Mouse (Mus musculus) limb, embryonic 13.5 days (tissue): ENCODE results near the gene Ormdl1. TPM values are rescaled to one million over a fixed set of nuclear protein-coding genes. Genes with fewer than 3 reads are reported as not detected.
"Not testable (repeated sequence)": the region's sequence is repeated elsewhere in the genome, so short reads cannot be mapped to it uniquely, and the experiment has no call there.

ENCODE experiments used
- ATAC-seq: fragments of 200-750 bp; cut with Nextera tagmentation; 2 replicates; pipeline ENCODE4 v1.8.0; 2017; ENCODE audit warnings: low read depth, moderate number of reproducible peaks, moderate TSS enrichment; ENCODE audit not compliant: low FRiP score
- H3K27ac ChIP-seq: fragments of 300-500 bp; sonication (generic); 2 replicates; pipeline ENCODE4 v1.5.1; 2015; ENCODE audit warnings: inconsistent platforms, mild to moderate bottlenecking, moderate library complexity
- H3K27me3 ChIP-seq: fragments of 300-500 bp; sonication (generic); 2 replicates; pipeline ENCODE4 v1.6.1; 2015; ENCODE audit warnings: mild to moderate bottlenecking, inconsistent platforms
- H3K36me3 ChIP-seq: fragments of 300-500 bp; sonication (generic); 2 replicates; pipeline ENCODE4 v1.6.1; 2015; ENCODE audit warnings: inconsistent platforms, mild to moderate bottlenecking, moderate library complexity
- H3K4me1 ChIP-seq: fragments of 300-500 bp; sonication (generic); 2 replicates; pipeline ENCODE4 v1.6.1; 2015; ENCODE audit warnings: inconsistent platforms
- H3K4me2 ChIP-seq: fragments of 300-500 bp; sonication (generic); replicated peaks from 2 replicates; pipeline ENCODE4 v1.6.1; 2015; ENCODE audit warnings: inconsistent platforms, mild to moderate bottlenecking, moderate library complexity
- H3K4me3 ChIP-seq: fragments of 300-500 bp; sonication (generic); 2 replicates; pipeline ENCODE4 v1.5.1; 2015; ENCODE audit warnings: moderate library complexity, mild to moderate bottlenecking, inconsistent platforms
- H3K9ac ChIP-seq: fragments of 300-500 bp; sonication (generic); 2 replicates; pipeline ENCODE4 v1.6.1; 2015; ENCODE audit warnings: mild to moderate bottlenecking, inconsistent platforms
- H3K9me3 ChIP-seq: fragments of 300-500 bp; sonication (generic); 2 replicates; pipeline ENCODE4 v1.6.1; 2016; ENCODE audit warnings: inconsistent platforms
- WGBS: fragments of 180-500 bp; shearing (Covaris S2); methylation state at CpG from one replicate; pipeline ENCODE4 v1.1.7; 2015; 5-methylcytosine and 5-hydroxymethylcytosine counted together
- polyA plus RNA-seq: library from polyadenylated mRNA; unstranded; fragments of >200 nt; fragmentation: Nextera tagmentation; extraction: Ambion mirVana; gene quantifications from 2 replicates; pipeline ENCODE4 v1.2.1, GENCODE M21; 2015

Gene Ormdl1
- polyA plus RNA-seq, 1 experiment from 2014 or later = 46.7 TPM

DNA sequence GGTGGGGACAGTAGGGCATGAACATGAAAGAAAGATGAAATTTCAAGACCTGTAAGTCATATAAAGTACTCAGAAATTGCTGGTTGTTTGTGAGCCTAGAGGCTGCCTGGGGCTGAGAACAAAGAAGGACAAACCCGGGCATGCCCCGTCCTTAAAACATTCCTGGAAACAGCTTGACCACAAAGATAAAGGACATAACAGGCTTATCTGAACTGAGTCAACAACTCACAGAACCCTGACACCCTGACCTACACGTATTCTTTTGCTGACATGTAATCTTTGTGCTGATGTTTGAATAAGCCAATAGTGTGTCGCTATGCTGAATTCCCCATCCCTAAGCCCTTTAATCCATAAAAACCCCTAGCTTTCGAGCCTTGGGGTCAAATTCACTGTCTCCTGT lies 36.6 kb downstream of the Ormdl1 start:
- H3K4me3 ChIP-seq, H3K4me2 ChIP-seq, H3K9ac ChIP-seq, H3K4me1 ChIP-seq, H3K27ac ChIP-seq, H3K9me3 ChIP-seq, H3K27me3 ChIP-seq, H3K36me3 ChIP-seq, ATAC-seq: not testable (repeated sequence)
- WGBS = 82% methylated on average over 5 of the region's 5 CpGs

DNA sequence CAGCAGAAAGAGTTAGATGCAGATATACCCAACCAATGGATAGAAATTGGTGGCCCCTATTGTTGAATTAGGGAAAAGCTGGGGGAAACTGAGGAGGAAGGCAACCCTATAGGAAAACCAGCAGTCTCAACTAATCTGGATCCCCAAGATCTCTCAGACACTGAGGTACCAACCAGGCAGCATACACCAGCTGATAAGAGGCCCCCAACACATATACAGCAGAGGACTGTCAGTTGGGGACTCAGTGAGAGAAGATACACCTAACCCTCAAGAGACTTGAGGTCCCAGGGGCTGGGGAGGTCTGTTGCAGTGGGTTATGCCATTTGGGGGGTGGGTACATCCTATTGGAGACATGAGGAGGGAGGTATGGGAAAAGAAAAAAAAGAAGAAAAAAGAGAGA lies 38.6 kb downstream of the Ormdl1 start:
- ATAC-seq = no peak
- Histone ChIP-seq H3K4me2 (no peak overlapping the region), H3K27me3 (no peaks in the 10 kb centered on the region), H3K4me3 (no peak overlapping the region), H3K9ac (no peak overlapping the region), H3K27ac (no peak overlapping the region), H3K36me3 (peaks cover 4% of the 10 kb centered on the region), H3K4me1 (no peaks in the 10 kb centered on the region), H3K9me3 (peaks cover 8% of the 10 kb centered on the region; the same call in 1 of the 2 replicates)

DNA sequence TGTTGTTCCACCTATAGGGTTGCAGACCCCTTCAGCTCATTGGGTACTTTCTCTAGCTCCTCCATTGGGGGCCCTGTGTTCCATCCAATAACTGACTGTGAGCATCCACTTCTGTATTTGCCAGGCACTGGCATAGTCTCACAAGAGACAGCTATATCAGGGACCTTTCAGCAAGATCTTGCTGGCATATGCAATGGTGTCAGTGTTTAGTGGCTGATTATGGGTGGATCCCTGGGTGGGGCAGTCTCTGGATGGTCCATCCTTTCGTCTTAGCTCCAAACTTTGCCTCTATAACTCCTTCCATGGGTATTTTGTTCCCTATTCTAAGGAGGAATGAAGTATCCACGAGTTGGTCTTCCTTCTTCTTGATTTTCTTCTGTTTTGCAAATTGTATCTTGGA lies 40.5 kb downstream of the Ormdl1 start:
- not testable (repeated sequence) for H3K27ac ChIP-seq, H3K9ac ChIP-seq, H3K4me1 ChIP-seq, H3K27me3 ChIP-seq, ATAC-seq, H3K4me2 ChIP-seq, H3K4me3 ChIP-seq
- peaks cover 22% of the 10 kb centered on the region for H3K36me3 ChIP-seq
- peaks cover 26% of the 10 kb centered on the region for H3K9me3 ChIP-seq
- WGBS = 68% methylated on average over 2 of the region's 2 CpGs

DNA sequence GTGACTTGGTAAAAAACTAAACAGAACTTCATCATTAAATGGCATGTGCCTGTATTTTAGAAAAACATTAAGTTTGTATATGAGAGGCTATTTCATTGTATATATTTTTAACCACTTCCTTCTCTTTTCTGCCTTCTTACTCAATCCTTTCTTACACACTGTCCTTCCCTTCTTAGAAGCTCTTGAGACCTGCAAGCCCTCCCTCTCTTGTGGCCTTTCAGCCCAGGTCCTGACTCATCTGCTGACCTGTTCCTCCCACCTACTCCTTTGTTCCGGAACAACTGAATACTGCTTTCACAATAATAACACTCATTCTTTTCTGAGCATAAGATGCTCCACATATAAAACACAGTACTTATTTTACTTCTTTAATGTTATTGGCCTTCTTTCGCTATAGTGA lies 44.2 kb downstream of the Ormdl1 start:
- Histone ChIP-seq H3K4me1 (no peaks in the 10 kb centered on the region), H3K9ac (no peak overlapping the region), H3K36me3 (peaks cover 50% of the 10 kb centered on the region), H3K4me2 (no peak overlapping the region), H3K9me3 (peaks cover 28% of the 10 kb centered on the region), H3K27ac (no peak overlapping the region), H3K4me3 (no peak overlapping the region), H3K27me3 (no peaks in the 10 kb centered on the region)
- ATAC-seq = no peak
- over 99% methylated on average over 2 of the region's 2 CpGs for WGBS

DNA sequence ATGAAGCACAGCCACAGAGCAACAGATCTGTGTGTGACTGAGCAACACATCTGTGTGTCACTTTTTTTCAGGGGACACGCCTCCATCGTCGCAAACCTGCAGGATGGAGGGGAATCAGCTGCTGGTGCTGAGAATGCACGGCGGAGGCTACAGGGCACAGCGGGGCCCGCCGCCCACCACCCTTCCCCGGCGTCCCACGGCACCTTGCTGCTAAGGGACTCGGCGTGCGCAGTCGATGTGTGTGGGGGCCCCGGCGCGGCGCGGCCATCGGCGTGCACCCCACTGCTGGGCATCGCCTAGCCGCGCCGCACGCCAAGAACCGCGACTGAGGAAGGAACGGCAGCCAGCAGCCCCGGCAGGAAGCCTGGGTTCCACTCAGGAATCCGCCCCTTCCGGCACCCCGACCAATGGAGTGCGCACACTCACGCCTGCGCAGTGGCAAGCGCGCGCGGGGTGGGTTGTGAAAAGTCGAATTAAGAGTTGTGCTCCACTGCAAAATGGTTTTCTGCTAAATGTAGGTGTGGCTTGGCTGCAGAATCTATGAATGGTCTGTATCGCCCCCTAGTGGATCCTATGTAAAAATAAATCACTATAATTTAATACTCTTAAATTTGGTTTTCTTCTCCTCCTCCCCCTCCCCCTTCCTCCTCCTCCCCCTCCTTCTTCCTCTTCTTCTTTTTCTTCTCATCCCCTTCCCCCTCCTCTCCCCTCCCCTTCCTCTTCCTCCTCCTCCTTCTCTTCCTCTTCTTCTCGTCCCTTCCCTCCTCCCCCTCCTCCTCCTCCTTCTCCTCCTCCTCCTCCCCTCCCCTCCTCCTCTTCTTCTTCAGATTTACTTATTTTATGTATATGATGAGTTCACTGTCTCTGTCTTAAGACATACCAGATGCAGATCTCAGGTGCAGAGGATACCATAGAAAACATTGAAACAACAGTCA lies 55.7 kb downstream of the Ormdl1 start, which contains the start of the genes Asdurf, Gm28551 and Asnsd1:
Gene Asdurf (minus strand): TSS at position 293 of the 935 bp plus-strand sequence.
Gene Gm28551 (minus strand): TSS at position 341 of the 935 bp plus-strand sequence.
Gene Asnsd1 (minus strand): TSS at position 426 of the 935 bp plus-strand sequence.
- peak; percentile 100 for ATAC-seq
- H3K27me3 ChIP-seq = no peaks in the 10 kb centered on the region
- under 1% methylated on average over 43 of the region's 44 CpGs for WGBS

DNA sequence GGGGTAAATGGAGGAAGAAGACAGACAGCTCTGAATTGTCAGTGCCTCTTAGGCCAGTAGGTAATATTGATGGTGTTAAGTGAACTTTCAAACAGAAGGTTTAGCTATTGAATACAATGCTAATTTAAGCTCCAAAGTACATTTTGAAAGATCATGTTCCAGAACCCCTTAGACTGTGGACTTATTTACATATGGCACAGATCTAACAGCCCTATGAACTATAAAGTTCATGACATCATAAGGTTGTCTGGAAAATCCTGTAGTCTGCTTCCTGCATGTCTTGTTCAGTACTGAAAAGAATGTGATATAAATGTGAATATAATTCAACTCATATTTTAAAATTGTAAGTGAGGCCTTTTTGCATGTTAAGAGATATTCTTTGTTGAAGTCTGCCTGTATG lies 62.1 kb downstream of the Ormdl1 start:
- Histone ChIP-seq H3K4me3 (no peak overlapping the region), H3K4me2 (no peak overlapping the region), H3K27ac (no peak overlapping the region), H3K27me3 (no peaks in the 10 kb centered on the region), H3K36me3 (no peaks in the 10 kb centered on the region), H3K9ac (no peak overlapping the region), H3K4me1 (no peaks in the 10 kb centered on the region), H3K9me3 (no peaks in the 10 kb centered on the region)
- no peak for ATAC-seq

More for the DNA sequence above, 55.7 kb downstream of the Ormdl1 start, which contains the start of the genes Asdurf, Gm28551 and Asnsd1:
- Histone ChIP-seq H3K27ac (peak within 1 kb of the TSS; percentile 89), H3K4me3 (peak within 1 kb of the TSS; percentile 80), H3K4me1 (peaks cover 6% of the 10 kb centered on the region), H3K9ac (peak within 1 kb of the TSS; percentile 93), H3K36me3 (peaks cover 19% of the 10 kb centered on the region), H3K9me3 (no peaks in the 10 kb centered on the region), H3K4me2 (peak within 1 kb of the TSS; percentile 62)

Other genes starting within 250 kb of the Ormdl1 start
- 15.5 and 16.3 TPM in 2 replicates for gene Mstn, start 235.5 kb upstream of the Ormdl1 start, polyA plus RNA-seq
- not detected in 2 replicates for gene 1700019A02Rik, start 109.5 kb upstream of the Ormdl1 start, polyA plus RNA-seq
- 24.3 and 26.6 TPM in 2 replicates for gene Pms1, start 77 bp upstream of the Ormdl1 start, polyA plus RNA-seq
- gene Gm28778, start within 50 bp of the Ormdl1 start, polyA plus RNA-seq = not detected in 2 replicates
- gene Osgepl1, start 16.5 kb downstream of the Ormdl1 start, polyA plus RNA-seq = 19.3 and 19.5 TPM in 2 replicates
- gene Asdurf, start 55.5 kb downstream of the Ormdl1 start, polyA plus RNA-seq = 1.2 and 18.1 TPM in 2 replicates
- gene Gm28551, start 55.6 kb downstream of the Ormdl1 start, polyA plus RNA-seq = 1.2 and 1.3 TPM in 2 replicates
- 81.0 and 88.6 TPM in 2 replicates for gene Asnsd1, start 55.7 kb downstream of the Ormdl1 start, polyA plus RNA-seq